Mouse (Mus musculus) forebrain, embryonic 12.5 days (tissue): ENCODE data around the gene Col4a6. TPM values are rescaled to one million over a fixed set of nuclear protein-coding genes. Genes with fewer than 3 reads are reported as not detected.
A peak's percentile ranks its signal among the peaks of the same experiment; 100 is the strongest.

ENCODE experiments used
- ATAC-seq: fragments of 200-750 bp; cut with Nextera tagmentation; 2 replicates; pipeline ENCODE4 v1.8.0; 2017; ENCODE audit warnings: moderate TSS enrichment; ENCODE audit not compliant: low FRiP score
- H3K27ac ChIP-seq: fragments of 300-500 bp; sonication (generic); 2 replicates; pipeline ENCODE4 v1.5.1; 2016; ENCODE audit warnings: mild to moderate bottlenecking
- H3K27me3 ChIP-seq: fragments of 300-500 bp; sonication (generic); 2 replicates; pipeline ENCODE4 v1.6.1; 2016; ENCODE audit warnings: mild to moderate bottlenecking
- H3K36me3 ChIP-seq: fragments of 300-500 bp; sonication (generic); replicated peaks from 2 replicates; pipeline ENCODE4 v1.6.1; 2016; ENCODE audit warnings: mild to moderate bottlenecking
- H3K4me1 ChIP-seq: fragments of 300-500 bp; sonication (generic); 2 replicates; pipeline ENCODE4 v1.6.1; 2016
- H3K4me2 ChIP-seq: fragments of 300-500 bp; sonication (generic); 2 replicates; pipeline ENCODE4 v1.6.1; 2016; ENCODE audit warnings: mild to moderate bottlenecking, moderate library complexity
- H3K4me3 ChIP-seq: fragments of 300-500 bp; sonication (generic); replicated peaks from 2 replicates; pipeline ENCODE4 v1.5.1; 2016; ENCODE audit warnings: mild to moderate bottlenecking
- H3K9ac ChIP-seq: fragments of 300-500 bp; sonication (generic); 2 replicates; pipeline ENCODE4 v1.6.1; 2016; ENCODE audit warnings: mild to moderate bottlenecking
- H3K9me3 ChIP-seq: fragments of 300-500 bp; sonication (generic); 2 replicates; pipeline ENCODE4 v1.6.1; 2016
- WGBS: fragments of 180-500 bp; shearing (Covaris S2); methylation state at CpG from one replicate; pipeline ENCODE4 v1.1.7; 2016; 5-methylcytosine and 5-hydroxymethylcytosine counted together
- polyA plus RNA-seq: library from polyadenylated mRNA; unstranded; fragments of >200 nt; fragmentation: Nextera tagmentation; extraction: Ambion mirVana; gene quantifications from 2 replicates; pipeline ENCODE4 v1.2.1, GENCODE M21; 2016

Gene Col4a6
- polyA plus RNA-seq, 1 experiment from 2014 or later, result 1.9 TPM

DNA sequence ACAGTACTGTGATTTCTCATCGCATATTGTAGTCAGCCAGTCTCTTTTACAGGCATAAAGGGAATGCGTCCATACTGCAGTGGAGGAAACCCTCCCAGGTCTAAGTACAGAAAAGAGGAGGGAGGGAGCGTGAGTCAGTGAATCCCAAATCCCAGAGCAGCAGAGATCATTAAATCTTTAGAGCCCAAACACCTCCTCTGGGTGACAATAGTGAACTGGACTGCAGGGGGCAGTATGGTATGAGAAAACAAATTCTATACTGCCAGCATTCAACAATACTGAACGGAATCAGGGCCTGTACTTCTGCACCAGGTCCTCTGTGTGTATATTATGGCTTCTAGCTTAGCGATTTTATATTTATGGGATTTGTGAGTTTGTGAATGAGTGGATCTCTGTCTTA, 261.1 kb downstream of the Col4a6 start:
- peaks cover 43% of the 10 kb centered on the region for H3K27me3 ChIP-seq
- H3K9ac ChIP-seq, result no peak overlapping the region
- no peak for ATAC-seq
- 38% methylated on average over 5 of the region's 5 CpGs for WGBS
- H3K9me3 ChIP-seq, result no peaks in the 10 kb centered on the region
- no peaks in the 10 kb centered on the region for H3K4me1 ChIP-seq
- H3K36me3 ChIP-seq, result no peaks in the 10 kb centered on the region
- no peak overlapping the region for H3K27ac ChIP-seq
- no peak overlapping the region for H3K4me3 ChIP-seq
- H3K4me2 ChIP-seq, result no peak overlapping the region

- no peak overlapping the region for H3K4me3 ChIP-seq
- peaks cover 54% of the 10 kb centered on the region for H3K27me3 ChIP-seq
- 79% methylated on average over 3 of the region's 3 CpGs for WGBS
- H3K27ac ChIP-seq, result no peak overlapping the region
- no peaks in the 10 kb centered on the region for H3K36me3 ChIP-seq
- H3K9me3 ChIP-seq, result no peaks in the 10 kb centered on the region
- no peaks in the 10 kb centered on the region for H3K4me1 ChIP-seq
- ATAC-seq, result no peak
- H3K4me2 ChIP-seq, result no peak overlapping the region
- no peak overlapping the region for H3K9ac ChIP-seq
These were observed 274.9 kb downstream of the Col4a6 start for GRCm38 (mm10) chrX:141198993-141199392.

- no peak for ATAC-seq
- Histone ChIP-seq H3K4me1 (no peaks in the 10 kb centered on the region), H3K27me3 (peaks cover 63% of the 10 kb centered on the region), H3K9ac (no peak overlapping the region), H3K4me2 (no peak overlapping the region), H3K36me3 (no peaks in the 10 kb centered on the region), H3K4me3 (no peak overlapping the region), H3K27ac (no peak overlapping the region), H3K9me3 (no peaks in the 10 kb centered on the region)
These were observed 278.8 kb downstream of the Col4a6 start for GRCm38 (mm10) chrX:141195036-141195435.

DNA sequence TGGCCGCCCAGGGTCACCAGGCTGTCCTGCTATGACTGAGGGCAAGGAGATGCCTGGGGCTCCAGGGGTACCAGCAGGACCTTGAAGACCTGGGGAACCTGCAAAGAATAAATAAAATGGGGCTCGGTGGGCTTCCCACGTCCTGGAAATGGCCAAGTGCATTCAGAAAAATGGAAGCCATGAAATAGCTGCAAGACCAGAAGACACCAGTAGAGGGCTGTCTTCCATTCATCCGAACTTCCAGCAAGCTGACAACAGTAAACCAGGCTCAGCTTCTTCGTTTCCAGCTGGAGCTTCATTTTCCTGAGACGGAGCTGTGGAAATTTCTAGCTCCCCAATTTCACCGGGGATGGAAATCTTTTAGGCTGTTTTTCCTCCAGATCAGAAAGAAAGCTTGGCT, 298.5 kb downstream of the Col4a6 start:
- Histone ChIP-seq H3K4me3 (no peak overlapping the region), H3K9me3 (no peaks in the 10 kb centered on the region), H3K4me2 (no peak overlapping the region), H3K4me1 (no peaks in the 10 kb centered on the region), H3K27ac (no peak overlapping the region), H3K9ac (no peak overlapping the region), H3K27me3 (peaks cover 51% of the 10 kb centered on the region), H3K36me3 (no peaks in the 10 kb centered on the region)
- no peak for ATAC-seq
- 37% methylated on average over 7 of the region's 7 CpGs for WGBS

GRCm38 (mm10) chrX:141165067-141165466, 308.8 kb downstream of the Col4a6 start:
- H3K9ac ChIP-seq, result no peak overlapping the region
- no peaks in the 10 kb centered on the region for H3K36me3 ChIP-seq
- H3K9me3 ChIP-seq, result no peaks in the 10 kb centered on the region
- ATAC-seq, result no peak
- no peak overlapping the region for H3K27ac ChIP-seq
- H3K4me2 ChIP-seq, result no peak overlapping the region
- H3K4me3 ChIP-seq, result no peak overlapping the region
- no peaks in the 10 kb centered on the region for H3K4me1 ChIP-seq
- peaks cover 49% of the 10 kb centered on the region for H3K27me3 ChIP-seq
- 94% methylated on average over 4 of the region's 4 CpGs for WGBS

- H3K36me3 ChIP-seq, result no peaks in the 10 kb centered on the region
- no peak overlapping the region for H3K9ac ChIP-seq
- no peak overlapping the region for H3K4me3 ChIP-seq
- ATAC-seq, result no peak
- no peaks in the 10 kb centered on the region for H3K4me1 ChIP-seq
- no peaks in the 10 kb centered on the region for H3K9me3 ChIP-seq
- 79% methylated on average over 3 of the region's 3 CpGs for WGBS
- no peak overlapping the region for H3K4me2 ChIP-seq
- peaks cover 18% of the 10 kb centered on the region; the same call in 1 of the 2 replicates for H3K27me3 ChIP-seq
- no peak overlapping the region for H3K27ac ChIP-seq
These were observed 313.5 kb downstream of the Col4a6 start for GRCm38 (mm10) chrX:141160371-141160770.

- H3K4me1 ChIP-seq, result no peaks in the 10 kb centered on the region
- peaks cover 35% of the 10 kb centered on the region for H3K27me3 ChIP-seq
- H3K9me3 ChIP-seq, result no peaks in the 10 kb centered on the region
- WGBS, result 47% methylated on average over 4 of the region's 4 CpGs
- H3K4me3 ChIP-seq, result no peak overlapping the region
- ATAC-seq, result no peak
- no peak overlapping the region for H3K27ac ChIP-seq
- H3K36me3 ChIP-seq, result no peaks in the 10 kb centered on the region
- H3K9ac ChIP-seq, result no peak overlapping the region
- no peak overlapping the region for H3K4me2 ChIP-seq
These were observed 315.7 kb downstream of the Col4a6 start for GRCm38 (mm10) chrX:141158160-141158559.

DNA sequence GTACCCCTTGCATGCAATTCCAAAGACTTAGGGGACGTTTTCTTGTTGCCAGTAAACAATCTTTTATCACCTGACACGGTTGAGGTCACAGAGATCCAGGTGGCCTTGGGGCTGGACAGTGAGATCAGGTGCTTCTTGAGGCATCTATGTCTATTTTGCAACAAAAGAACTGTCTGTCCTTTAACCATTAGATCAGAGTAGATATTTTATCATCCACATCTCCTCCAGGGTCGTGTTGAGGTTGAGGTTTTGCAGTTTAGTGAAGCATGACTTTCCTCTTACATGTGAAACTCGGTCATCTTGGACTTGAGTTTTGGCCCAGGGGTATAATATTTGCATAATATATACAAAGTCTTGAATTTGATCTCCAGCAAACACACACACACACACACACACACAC, 316.2 kb downstream of the Col4a6 start:
- no peaks in the 10 kb centered on the region for H3K36me3 ChIP-seq
- ATAC-seq, result no peak
- H3K9me3 ChIP-seq, result no peaks in the 10 kb centered on the region
- no peak overlapping the region for H3K4me2 ChIP-seq
- H3K9ac ChIP-seq, result no peak overlapping the region
- H3K27me3 ChIP-seq, result peaks cover 40% of the 10 kb centered on the region
- no peak overlapping the region for H3K4me3 ChIP-seq
- 66% methylated on average over 4 of the region's 4 CpGs for WGBS
- H3K27ac ChIP-seq, result no peak overlapping the region
- no peaks in the 10 kb centered on the region for H3K4me1 ChIP-seq

DNA sequence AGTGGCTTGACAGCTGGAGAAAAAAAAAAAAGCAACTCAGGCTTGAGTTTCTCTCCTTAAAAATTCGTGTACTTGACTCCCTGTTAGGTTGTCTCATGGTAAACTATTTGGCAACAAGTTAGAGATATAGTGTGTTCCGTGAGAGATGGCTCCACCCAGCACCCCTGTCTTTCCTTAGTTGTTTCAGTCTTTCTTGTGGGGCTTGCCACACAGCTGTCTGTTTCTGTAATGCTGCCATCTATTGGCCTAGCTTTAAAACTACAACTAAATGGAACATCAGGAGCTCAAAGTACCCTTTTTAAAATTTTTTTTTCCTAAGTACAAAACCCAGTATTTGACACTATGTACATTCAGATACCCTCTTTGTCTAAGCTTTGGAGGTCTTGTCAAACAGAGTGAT, 317.2 kb downstream of the Col4a6 start:
- Histone ChIP-seq H3K4me1 (no peaks in the 10 kb centered on the region), H3K27ac (no peak overlapping the region), H3K4me2 (no peak overlapping the region), H3K9ac (no peak overlapping the region), H3K27me3 (peaks cover 49% of the 10 kb centered on the region), H3K4me3 (no peak overlapping the region), H3K9me3 (no peaks in the 10 kb centered on the region), H3K36me3 (no peaks in the 10 kb centered on the region)
- ATAC-seq, result no peak
- 27% methylated on average over 2 of the region's 2 CpGs for WGBS

DNA sequence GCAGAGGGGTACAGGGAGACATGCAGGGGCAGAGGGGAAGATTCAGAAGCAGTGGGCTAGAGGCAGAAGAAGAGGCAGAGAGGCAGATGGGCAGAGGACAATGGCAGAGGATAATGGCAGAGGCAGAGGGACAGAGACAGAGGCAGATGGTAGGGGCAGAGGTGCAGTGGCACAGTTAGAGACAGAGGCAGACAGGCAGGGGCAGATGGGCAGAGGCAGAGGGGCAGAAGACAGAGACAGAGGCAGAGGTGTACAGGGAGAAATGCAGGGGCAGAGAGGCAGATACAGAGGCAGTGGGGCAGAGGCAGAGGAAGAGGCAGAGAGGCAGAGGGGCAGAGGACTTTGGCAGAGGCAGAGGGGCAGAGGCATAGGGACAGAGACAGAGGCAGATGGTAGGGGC, 322.7 kb downstream of the Col4a6 start:
- H3K9me3 ChIP-seq, result no peaks in the 10 kb centered on the region
- ATAC-seq, result 0 out of 2 replicates have a peak, but pooled peaks have one; percentile 3
- H3K27ac ChIP-seq, result no peak overlapping the region
- no peak overlapping the region for H3K4me2 ChIP-seq
- no peak overlapping the region for H3K9ac ChIP-seq
- H3K27me3 ChIP-seq, result peaks cover 66% of the 10 kb centered on the region
- no peak overlapping the region for H3K4me3 ChIP-seq
- H3K36me3 ChIP-seq, result no peaks in the 10 kb centered on the region
- no peaks in the 10 kb centered on the region for H3K4me1 ChIP-seq

DNA sequence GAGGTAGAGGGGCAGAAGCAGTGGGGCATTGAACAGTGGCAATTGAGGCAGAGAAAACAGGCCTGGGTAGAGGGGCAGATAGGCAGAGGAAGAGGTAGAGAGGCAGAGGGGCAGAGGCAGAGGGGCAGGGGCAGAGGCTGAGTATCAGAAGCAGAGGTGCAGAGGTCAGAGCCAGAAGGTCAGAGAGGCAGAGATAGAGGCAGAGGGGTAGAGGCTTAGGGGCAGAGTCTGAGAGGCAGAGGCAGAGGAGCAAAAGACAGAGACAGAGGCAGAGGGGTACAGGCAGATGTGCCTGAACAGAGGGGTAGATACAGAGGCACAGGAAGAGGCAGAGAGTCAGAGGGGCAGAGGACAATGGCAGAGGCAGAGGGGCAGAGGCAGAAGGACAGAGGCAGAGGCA, 323.6 kb downstream of the Col4a6 start:
- ATAC-seq, result peak; percentile 27; the same call in 1 of the 2 replicates
- Histone ChIP-seq H3K9me3 (no peaks in the 10 kb centered on the region), H3K4me2 (no peak overlapping the region), H3K4me3 (no peak overlapping the region), H3K9ac (no peak overlapping the region), H3K27me3 (peaks cover 59% of the 10 kb centered on the region), H3K4me1 (no peaks in the 10 kb centered on the region), H3K27ac (no peak overlapping the region), H3K36me3 (no peaks in the 10 kb centered on the region)

GRCm38 (mm10) chrX:141149705-141150104, 324.2 kb downstream of the Col4a6 start:
- H3K9ac ChIP-seq, result no peak overlapping the region
- H3K36me3 ChIP-seq, result no peaks in the 10 kb centered on the region
- ATAC-seq, result no peak
- no peak overlapping the region for H3K4me3 ChIP-seq
- 79% methylated on average over 1 of the region's 1 CpGs for WGBS
- H3K27me3 ChIP-seq, result peaks cover 53% of the 10 kb centered on the region
- H3K9me3 ChIP-seq, result no peaks in the 10 kb centered on the region
- H3K27ac ChIP-seq, result no peak overlapping the region
- H3K4me2 ChIP-seq, result no peak overlapping the region
- H3K4me1 ChIP-seq, result no peaks in the 10 kb centered on the region
